Mouse (Mus musculus): ENCODE results near the gene Agbl2. TPM values are rescaled to one million over a fixed set of nuclear protein-coding genes. Genes with fewer than 3 reads are reported as not detected.

Agbl2 gene
- total RNA-seq (2023) = not detected

DNA sequence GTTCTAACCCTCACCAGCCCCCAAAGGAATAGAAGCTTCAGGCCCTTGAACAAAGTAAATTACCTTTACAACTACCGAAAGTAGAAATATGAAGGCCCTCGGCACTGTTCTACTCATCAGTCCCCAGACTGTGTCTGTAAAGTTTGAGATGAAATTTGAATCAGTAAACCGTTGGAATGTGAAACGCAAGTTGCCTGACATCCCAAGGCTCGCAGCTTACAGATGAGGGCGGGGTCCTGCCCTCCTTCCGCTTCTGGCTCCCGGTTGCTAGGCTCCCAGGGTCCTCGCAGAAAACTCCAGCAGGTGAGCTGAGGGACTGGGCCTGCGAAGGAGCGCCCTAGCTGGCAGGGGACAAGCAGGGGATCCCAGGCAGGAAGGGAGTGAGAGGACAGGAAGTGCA lies at the start of gene Agbl2:
TSS of gene Agbl2 (plus strand) at position 270 of the 400 bp plus-strand sequence.

DNA sequence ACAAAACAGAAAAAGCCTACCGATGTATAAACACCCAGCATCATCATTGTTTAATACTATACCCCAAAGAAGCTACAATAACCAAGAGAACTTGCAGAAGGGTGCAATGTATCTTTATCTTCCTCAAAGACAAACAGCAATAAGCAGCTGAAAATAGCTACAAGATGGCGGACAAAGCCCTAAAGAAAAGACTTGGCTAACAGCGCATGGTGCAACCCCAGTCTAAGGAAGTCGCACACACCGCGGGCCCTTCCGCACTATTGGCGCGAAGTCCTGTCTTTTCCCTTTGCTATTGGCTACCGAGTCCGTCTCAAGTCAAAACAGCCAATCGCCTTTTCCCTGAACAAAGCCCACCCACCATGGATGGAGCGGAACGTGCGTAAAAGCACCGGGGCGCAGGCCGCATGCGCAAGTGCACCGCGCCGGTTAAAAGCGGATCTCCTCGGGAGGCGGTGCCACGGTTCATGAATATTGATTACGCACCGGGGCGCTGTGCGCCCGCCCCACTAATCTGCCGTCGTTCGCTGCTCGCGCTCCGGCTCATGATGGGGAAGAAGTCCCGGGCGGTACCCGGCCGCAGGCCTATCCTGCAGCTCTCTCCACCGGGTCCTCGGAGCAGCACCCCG lies 37.4 kb upstream of the Agbl2 start, which contains the start of gene Fnbp4:
TSS of gene Fnbp4 (plus strand) at position 318 of the 626 bp plus-strand sequence.

DNA sequence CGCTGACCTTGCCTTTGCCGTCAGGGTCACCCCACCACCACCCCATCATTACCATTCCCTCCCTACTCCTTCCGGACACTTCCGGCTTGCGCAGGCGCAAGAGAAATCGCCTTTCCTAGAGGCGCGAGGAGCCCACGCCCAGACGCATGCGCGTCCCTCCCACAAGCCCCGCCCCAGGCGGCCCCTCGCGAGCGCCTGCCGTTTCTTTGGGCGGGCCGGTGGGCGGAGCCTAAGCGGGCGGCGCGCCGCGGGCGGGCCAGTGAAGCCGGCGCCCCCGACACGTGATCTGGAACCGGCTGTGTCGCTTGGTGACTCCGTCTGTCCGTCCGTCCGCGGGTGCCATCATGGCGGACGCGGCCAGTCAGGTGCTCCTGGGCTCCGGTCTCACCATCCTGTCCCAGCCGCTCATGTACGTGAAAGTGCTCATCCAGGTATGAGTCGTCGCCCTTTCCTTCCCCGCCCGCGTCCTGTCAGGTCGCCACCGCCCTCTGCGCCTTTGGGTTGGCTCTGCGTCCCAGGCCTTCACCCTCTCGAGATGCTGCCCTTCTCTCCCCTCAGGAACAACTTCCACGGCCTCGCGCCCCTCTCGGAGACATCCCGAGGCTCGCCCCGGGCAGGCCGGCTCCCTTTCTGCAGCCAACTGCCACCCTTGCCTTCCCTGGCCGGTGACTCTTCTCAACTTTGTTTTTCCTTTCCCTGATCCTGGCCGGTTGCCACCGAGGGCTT lies 64.6 kb downstream of the Agbl2 start, which contains the start of gene Mtch2:
TSS of gene Mtch2 (plus strand) at position 201 of the 726 bp plus-strand sequence.

Other genes starting within 250 kb of the Agbl2 start
- 1 to 10 TPM; 4.8 to 8.6 TPM for gene Ptprj, start 202.1 kb upstream of the Agbl2 start, total RNA-seq (2023)
- gene Nup160, start 105.5 kb upstream of the Agbl2 start, total RNA-seq (2023) = 10 to 100 TPM; 60.0 to 77.8 TPM
- 100 to 1,000 TPM; 233 to 275 TPM for gene Fnbp4, start 37.4 kb upstream of the Agbl2 start, total RNA-seq (2023)
- gene Mtch2, start 64.4 kb downstream of the Agbl2 start, total RNA-seq (2023) = 10 to 100 TPM; 81.4 to 88.3 TPM
- 1 to 10 TPM in 1 of 2 experiments, not detected in 1; 1.3 TPM for gene C1qtnf4, start 103.1 kb downstream of the Agbl2 start, total RNA-seq (2023)
- 10 to 100 TPM; 30.5 to 45.8 TPM for gene Kbtbd4, start 122.0 kb downstream of the Agbl2 start, total RNA-seq (2023)
- gene Ndufs3, start 122.1 kb downstream of the Agbl2 start, total RNA-seq (2023) = 100 to 1,000 TPM; 143 to 153 TPM
- gene Celf1, start 157.7 kb downstream of the Agbl2 start, total RNA-seq (2023) = 100 to 1,000 TPM in 1 of 2 experiments, 10 to 100 TPM in 1; 97.1 to 118 TPM